Mouse (Mus musculus) kidney, adult 11 months (tissue): ENCODE data around the gene Slc30a4.

ENCODE experiments used
- DNase-seq: peaks from one replicate; pipeline ENCODE4 v3.0.0; 2022

The Slc30a4 gene

GRCm38 (mm10) chr2:122702181-122703036 lies at the start of gene Slc30a4:
Gene Slc30a4, minus strand, starts transcription at chr2:122702663.
- DNase-seq = peak; percentile 69

- DNase-seq = no peak
These were observed 44.0 kb upstream of the Slc30a4 start for GRCm38 (mm10) chr2:122746461-122746860.

GRCm38 (mm10) chr2:122739023-122739422 lies 36.6 kb upstream of the Slc30a4 start:
- DNase-seq = no peak

- DNase-seq = peak; percentile 90
These were observed 35.7 kb upstream of the Slc30a4 start, which contains the start of gene Bloc1s6 for GRCm38 (mm10) chr2:122737894-122738830. Gene Bloc1s6, plus strand, starts transcription at chr2:122738503.

- no peak for DNase-seq
These were observed 29.0 kb upstream of the Slc30a4 start for GRCm38 (mm10) chr2:122731456-122731855.

GRCm38 (mm10) chr2:122725604-122726003 lies 23.1 kb upstream of the Slc30a4 start:
- DNase-seq = no peak

GRCm38 (mm10) chr2:122720564-122720963 lies 18.1 kb upstream of the Slc30a4 start:
- no peak for DNase-seq

GRCm38 (mm10) chr2:122719232-122719631 lies 16.8 kb upstream of the Slc30a4 start:
- no peak for DNase-seq

GRCm38 (mm10) chr2:122716301-122716842 lies 13.9 kb upstream of the Slc30a4 start:
- no peak for DNase-seq

- DNase-seq = no peak
These were observed 12.8 kb upstream of the Slc30a4 start for GRCm38 (mm10) chr2:122715148-122715692.

- DNase-seq = no peak
These were observed 10.4 kb upstream of the Slc30a4 start for GRCm38 (mm10) chr2:122712848-122713247.

- DNase-seq = no peak
These were observed 9.4 kb upstream of the Slc30a4 start for GRCm38 (mm10) chr2:122711911-122712310.

GRCm38 (mm10) chr2:122709156-122709555 lies 6.7 kb upstream of the Slc30a4 start:
- no peak for DNase-seq

GRCm38 (mm10) chr2:122708080-122708479 lies 5.6 kb upstream of the Slc30a4 start:
- DNase-seq = no peak

- no peak for DNase-seq
These were observed 2.1 kb upstream of the Slc30a4 start for GRCm38 (mm10) chr2:122704572-122704971.

- DNase-seq = peak; percentile 43
These were observed 637 bp downstream of the Slc30a4 start for GRCm38 (mm10) chr2:122701871-122702180.

- DNase-seq = no peak
These were observed 1.5 kb downstream of the Slc30a4 start for GRCm38 (mm10) chr2:122701012-122701411.

- DNase-seq = no peak
These were observed 4.9 kb downstream of the Slc30a4 start for GRCm38 (mm10) chr2:122697526-122697925.

- DNase-seq = no peak
These were observed 15.8 kb downstream of the Slc30a4 start for GRCm38 (mm10) chr2:122686665-122687064.

- no peak for DNase-seq
These were observed 18.8 kb downstream of the Slc30a4 start for GRCm38 (mm10) chr2:122683641-122684040.

- no peak for DNase-seq
These were observed 19.9 kb downstream of the Slc30a4 start for GRCm38 (mm10) chr2:122682520-122682919.

- no peak for DNase-seq
These were observed 20.9 kb downstream of the Slc30a4 start for GRCm38 (mm10) chr2:122681379-122682137.
